Mouse (Mus musculus) ES-Bruce4 (cell line): ENCODE measurements at regions not wholly inside any gene's neighbourhood (a gene's known extent, or its start where the extent isn't known, plus 50 kb on each side); places are given as distances from the start of the nearest gene placed in this dataset.

ENCODE experiments used
- H3K27ac ChIP-seq: 2 replicates; pipeline ENCODE4 v1.5.1; 2012; ENCODE audit warnings: low read length, inconsistent platforms; ENCODE audit not compliant: insufficient read depth
- H3K27me3 ChIP-seq: 2 replicates; pipeline ENCODE4 v1.6.1; 2012; ENCODE audit warnings: mild to moderate bottlenecking, low read length, inconsistent platforms; ENCODE audit not compliant: control insufficient read depth, poor library complexity, insufficient read depth, severe bottlenecking
- H3K36me3 ChIP-seq: 2 replicates; pipeline ENCODE4 v1.6.1; 2012; ENCODE audit warnings: inconsistent platforms, mild to moderate bottlenecking, low read length, moderate library complexity; ENCODE audit not compliant: control insufficient read depth, poor library complexity, insufficient read depth, severe bottlenecking
- H3K4me1 ChIP-seq: one replicate; pipeline ENCODE4 v1.8.1; 2011; ENCODE audit warnings: low read length; ENCODE audit not compliant: control insufficient read depth, insufficient read depth
- H3K4me3 ChIP-seq: 2 replicates; pipeline ENCODE4 v1.5.1; 2011; ENCODE audit warnings: low read depth, mild to moderate bottlenecking, low read length
- H3K9ac ChIP-seq: 2 replicates; pipeline ENCODE4 v1.6.1; 2012; ENCODE audit warnings: low read depth, mild to moderate bottlenecking, inconsistent platforms; ENCODE audit not compliant: poor library complexity, severe bottlenecking
- H3K9me3 ChIP-seq: replicated peaks from 2 replicates; pipeline ENCODE4 v1.6.1; 2012; ENCODE audit warnings: mild to moderate bottlenecking, low read length, inconsistent platforms; ENCODE audit not compliant: control insufficient read depth, poor library complexity, insufficient read depth, severe bottlenecking
- CTCF ChIP-seq: IDR thresholded peaks from one replicate; pipeline ENCODE4 v1.8.1; 2011; ENCODE audit warnings: low read depth, low read length
- EP300 ChIP-seq: IDR thresholded peaks from 2 replicates; pipeline ENCODE4 v1.6.1; 2011; ENCODE audit warnings: low read depth, low read length; ENCODE audit not compliant: insufficient read depth
- POLR2A ChIP-seq: IDR thresholded peaks from one replicate; pipeline ENCODE4 v1.8.1; 2011; ENCODE audit warnings: low read length; ENCODE audit not compliant: insufficient read depth

DNA sequence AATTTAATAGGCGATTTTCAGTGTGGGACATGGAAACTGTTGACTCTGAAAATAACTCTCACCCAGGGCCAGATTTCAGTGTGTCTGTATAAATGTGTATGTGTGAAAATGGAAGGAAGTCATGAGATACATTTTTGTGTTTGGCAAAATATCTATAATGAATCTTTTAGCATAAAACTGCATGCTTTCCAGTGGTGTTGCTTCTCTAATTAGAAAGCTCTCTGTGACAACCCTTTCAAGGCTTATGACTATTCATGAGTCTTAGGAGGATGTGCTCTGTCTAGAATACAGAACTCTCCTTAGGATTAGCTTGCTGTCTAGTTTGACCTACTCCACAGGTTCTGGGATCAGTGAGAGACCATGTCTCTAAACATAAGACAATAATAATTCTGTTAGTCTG lies 474.2 kb downstream of the 1810013L24Rik start:
- Histone ChIP-seq H3K4me1 (no peaks in the 10 kb centered on the region), H3K36me3 (no peaks in the 10 kb centered on the region), H3K27ac (no peak overlapping the region), H3K4me3 (no peak overlapping the region), H3K27me3 (no peaks in the 10 kb centered on the region), H3K9ac (no peak overlapping the region), H3K9me3 (no peaks in the 10 kb centered on the region)
- TF ChIP-seq CTCF (no peak), EP300 (no peak), POLR2A (no peak)

DNA sequence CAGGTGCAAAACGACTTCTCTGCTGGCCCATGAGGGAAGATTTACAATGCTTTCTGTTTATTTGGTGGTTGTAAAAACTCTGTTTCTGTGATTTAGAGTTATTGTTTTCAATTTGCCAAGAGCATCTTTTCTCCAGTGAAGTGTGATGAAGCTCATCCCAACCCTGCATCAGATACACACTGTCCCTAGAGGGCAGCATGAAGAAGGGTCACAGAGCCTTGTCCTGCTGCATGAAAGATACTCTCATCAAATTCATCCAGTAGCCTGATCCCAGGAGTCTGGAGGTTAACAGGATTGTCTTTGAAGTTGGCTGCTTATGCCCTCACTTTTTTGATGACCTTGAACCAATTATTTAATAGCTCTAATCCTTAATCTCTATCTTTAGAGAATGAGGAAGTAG lies 480.8 kb downstream of the 1810013L24Rik start:
- H3K36me3 ChIP-seq: no peaks in the 10 kb centered on the region
- H3K9me3 ChIP-seq: no peaks in the 10 kb centered on the region
- TF ChIP-seq EP300 (no peak), POLR2A (no peak), CTCF (no peak)
- no peak overlapping the region for H3K4me3 ChIP-seq
- no peak overlapping the region for H3K27ac ChIP-seq
- H3K4me1 ChIP-seq: no peaks in the 10 kb centered on the region
- H3K9ac ChIP-seq: no peak overlapping the region
- H3K27me3 ChIP-seq: no peaks in the 10 kb centered on the region

DNA sequence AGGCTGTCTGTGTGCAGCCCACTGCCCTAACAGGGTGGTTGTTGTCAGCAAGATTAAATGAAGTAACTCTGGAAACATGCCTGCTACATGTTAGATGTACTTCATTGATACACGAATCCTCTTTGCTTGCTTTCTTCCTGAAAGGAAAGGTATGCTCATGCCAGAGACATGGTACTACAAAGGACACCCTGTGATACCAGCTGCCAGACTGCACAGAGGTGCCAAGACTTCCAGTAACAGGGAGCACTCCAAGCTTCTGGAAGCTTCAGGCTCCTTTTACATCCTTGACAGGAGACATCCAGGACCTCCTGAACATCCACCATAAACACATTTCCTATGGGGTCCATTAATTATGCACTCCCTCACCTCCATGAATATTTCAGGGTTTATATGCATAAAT lies 505.7 kb downstream of the 1810013L24Rik start:
- no peak for TF ChIP-seq POLR2A
- TF ChIP-seq EP300: no peak
- no peak for TF ChIP-seq CTCF
- Histone ChIP-seq H3K36me3 (no peaks in the 10 kb centered on the region), H3K27me3 (no peaks in the 10 kb centered on the region), H3K4me3 (no peak overlapping the region), H3K4me1 (no peaks in the 10 kb centered on the region), H3K9ac (no peak overlapping the region), H3K27ac (no peak overlapping the region), H3K9me3 (no peaks in the 10 kb centered on the region)

DNA sequence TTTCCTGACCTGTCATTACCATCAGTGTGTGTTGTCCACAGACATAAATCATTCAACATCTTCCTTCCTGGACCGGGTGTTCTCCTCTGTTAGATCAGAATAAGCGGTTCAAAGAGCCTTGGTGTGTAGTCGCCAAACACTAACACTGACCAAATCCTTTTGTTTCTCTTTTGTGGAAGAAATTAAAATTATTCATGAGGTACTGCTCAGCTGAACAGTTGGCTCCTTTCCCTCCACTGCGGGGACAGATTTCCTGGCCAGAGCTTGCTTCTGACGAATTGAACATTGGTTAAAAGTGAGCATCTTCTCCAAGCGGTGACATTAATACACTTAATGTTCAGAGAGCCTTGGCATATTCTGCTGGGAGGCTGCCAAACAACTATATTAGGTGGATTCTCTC lies 506.2 kb downstream of the 1810013L24Rik start:
- no peaks in the 10 kb centered on the region for H3K36me3 ChIP-seq
- H3K9me3 ChIP-seq: no peaks in the 10 kb centered on the region
- no peak overlapping the region for H3K27ac ChIP-seq
- H3K4me1 ChIP-seq: no peaks in the 10 kb centered on the region
- TF ChIP-seq EP300: no peak
- no peak for TF ChIP-seq CTCF
- TF ChIP-seq POLR2A: no peak
- no peak overlapping the region for H3K4me3 ChIP-seq
- no peaks in the 10 kb centered on the region for H3K27me3 ChIP-seq
- no peak overlapping the region for H3K9ac ChIP-seq

DNA sequence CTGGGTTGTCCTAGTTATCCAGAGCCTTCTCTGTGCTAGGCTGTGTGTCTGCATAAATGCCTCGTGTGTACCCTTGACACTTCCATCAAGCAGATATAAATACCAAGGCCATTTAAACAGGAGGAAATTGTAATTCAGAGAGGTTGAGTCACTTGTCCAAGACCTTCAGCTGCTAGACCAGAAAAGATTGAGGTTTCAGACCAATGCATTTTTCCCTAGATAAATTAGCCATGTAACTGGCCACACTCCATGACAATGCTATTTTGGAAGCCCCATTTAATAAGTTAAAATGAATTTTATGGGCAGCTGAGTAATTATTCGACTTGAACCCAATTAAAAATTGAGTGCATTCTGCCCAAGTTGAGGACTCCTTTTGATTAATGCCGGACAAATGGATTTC lies 509.6 kb downstream of the 1810013L24Rik start:
- H3K4me3 ChIP-seq: no peak overlapping the region
- no peaks in the 10 kb centered on the region for H3K36me3 ChIP-seq
- H3K27ac ChIP-seq: no peak overlapping the region
- H3K9ac ChIP-seq: no peak overlapping the region
- TF ChIP-seq CTCF (no peak), EP300 (no peak), POLR2A (no peak)
- no peaks in the 10 kb centered on the region for H3K4me1 ChIP-seq
- H3K9me3 ChIP-seq: no peaks in the 10 kb centered on the region
- H3K27me3 ChIP-seq: no peaks in the 10 kb centered on the region

DNA sequence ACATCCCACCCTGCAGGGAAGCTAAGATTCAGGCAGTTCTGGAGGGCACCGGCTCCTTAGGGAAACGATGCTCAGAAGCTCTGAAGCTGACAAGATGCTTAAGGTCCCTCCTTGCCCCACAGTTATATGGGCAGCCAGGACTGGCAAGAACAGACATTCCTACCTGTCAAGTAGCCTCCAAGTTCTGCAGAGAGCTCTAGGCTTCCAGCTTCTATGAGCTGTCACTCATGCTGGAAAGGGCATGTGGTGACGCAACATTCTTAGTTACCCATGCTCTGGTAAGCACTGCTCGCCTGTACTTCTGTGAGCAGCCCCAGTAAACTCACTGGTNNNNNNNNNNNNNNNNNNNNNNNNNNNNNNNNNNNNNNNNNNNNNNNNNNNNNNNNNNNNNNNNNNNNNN lies 511.3 kb downstream of the 1810013L24Rik start:
- Histone ChIP-seq H3K4me3 (no peak overlapping the region), H3K9ac (no peak overlapping the region), H3K27me3 (no peaks in the 10 kb centered on the region), H3K4me1 (no peaks in the 10 kb centered on the region), H3K9me3 (no peaks in the 10 kb centered on the region), H3K36me3 (no peaks in the 10 kb centered on the region), H3K27ac (no peak overlapping the region)
- TF ChIP-seq CTCF (no peak), EP300 (no peak), POLR2A (no peak)
